Mouse (Mus musculus) liver, adult 2 months (tissue): ENCODE results near the gene Myadm.

Source experiments
- CTCF ChIP-seq: fragments of 200-500 bp; IDR thresholded peaks from 2 replicates; pipeline ENCODE4 v1.5.1; 2011; ENCODE audit warnings: low read depth, low read length, control low read depth
- POLR2A ChIP-seq: fragments of 200-500 bp; IDR thresholded peaks from 2 replicates; pipeline ENCODE4 v1.6.1; 2011; ENCODE audit warnings: low read length, control low read depth; ENCODE audit not compliant: insufficient read depth; ENCODE audit errors: extremely low read depth

GRCm38 (mm10) chr7:3281741-3282140 lies 7.1 kb upstream of the Myadm start:
- TF ChIP-seq POLR2A (no peak), CTCF (no peak)
